Mouse (Mus musculus) hindbrain, embryonic 14.5 days (tissue): Measurements from ENCODE around the gene Nln. TPM values are rescaled to one million over a fixed set of nuclear protein-coding genes. Genes with fewer than 3 reads are reported as not detected.

Source experiments
- polyA plus RNA-seq: library from polyadenylated mRNA; unstranded; fragments of >200 nt; fragmentation: Nextera tagmentation; extraction: Ambion mirVana; gene quantifications from 2 replicates; pipeline ENCODE4 v1.2.1, GENCODE M21; 2014

Nln gene
- polyA plus RNA-seq, 1 experiment from 2014 or later: 69.5 TPM

Other genes starting within 250 kb of the Nln start
- 15.0 and 16.5 TPM in 2 replicates for gene Erbin, start 189.1 kb downstream of the Nln start, polyA plus RNA-seq
- gene Sgtb, start 127 bp upstream of the Nln start, polyA plus RNA-seq: 33.5 and 38.0 TPM in 2 replicates
- 57.6 and 58.0 TPM in 2 replicates for gene Trappc13, start 68.9 kb upstream of the Nln start, polyA plus RNA-seq
- 42.4 and 45.8 TPM in 2 replicates for gene Trim23, start 69.2 kb upstream of the Nln start, polyA plus RNA-seq
- 13.6 and 17.3 TPM in 2 replicates for gene Cenpk, start 119.0 kb upstream of the Nln start, polyA plus RNA-seq
- 7.2 and 7.9 TPM in 2 replicates for gene Ppwd1, start 119.2 kb upstream of the Nln start, polyA plus RNA-seq
- 2.0 and 2.5 TPM in 2 replicates for gene Adamts6, start 178.2 kb upstream of the Nln start, polyA plus RNA-seq